Mouse (Mus musculus): Measurements from ENCODE around the gene Tmem97.

DNA sequence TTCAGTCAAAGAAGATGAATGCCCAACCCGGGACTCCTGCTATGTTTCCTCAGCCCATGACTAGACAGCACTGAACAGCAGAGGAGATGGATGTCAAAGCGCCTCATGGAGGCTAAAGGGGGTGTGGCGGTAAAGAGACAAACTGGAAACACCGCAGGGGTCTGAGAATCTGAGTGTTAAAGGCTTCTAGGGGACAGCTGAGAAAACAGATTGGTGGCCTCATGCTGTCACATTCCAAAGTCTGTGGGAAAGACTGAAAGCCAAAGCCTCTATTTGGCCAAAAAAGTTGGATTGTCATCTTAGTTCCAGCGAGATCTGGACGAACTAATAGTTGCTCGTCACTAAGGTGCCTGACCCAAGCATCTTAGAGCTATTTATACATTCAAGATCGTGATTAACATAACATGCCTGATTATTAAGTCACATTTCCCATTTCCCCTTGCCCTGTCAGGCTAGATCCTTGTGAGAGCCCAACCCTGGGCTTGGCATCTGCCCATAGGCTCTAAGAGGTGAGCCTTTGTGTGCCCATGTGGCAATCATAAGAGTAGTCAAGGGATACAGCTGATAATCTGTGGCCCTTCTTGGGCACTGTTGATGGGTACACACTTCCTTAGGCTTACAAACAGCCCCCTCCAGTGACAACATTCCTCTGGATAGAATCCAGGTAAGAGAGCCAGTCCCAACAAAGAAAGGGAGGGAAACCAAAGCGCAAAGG, 27.2 kb downstream of the Tmem97 start:
- TF ChIP-seq CTCF (IDR thresholded peaks at IDR 0.05; ENCODE audit: low read depth, low read length) (no peak), TAL1 (conservative IDR thresholded peaks at IDR 0.05; ENCODE audit: low read depth, low read length) (no peak), POLR2AphosphoS5 (IDR thresholded peaks at IDR 0.05; ENCODE audit: insufficient replicate concordance, low read depth, low read length) (no peak), GATA1 (IDR thresholded peaks at IDR 0.05; ENCODE audit: borderline replicate concordance, low read length) (no peak), GATA2 (IDR thresholded peaks at IDR 0.05; ENCODE audit: borderline replicate concordance, low read depth, low read length) (no peak)

All from G1E (cell line).